Mouse (Mus musculus): ENCODE results near the gene Myh10. TPM values are rescaled to one million over a fixed set of nuclear protein-coding genes. Genes with fewer than 3 reads are reported as not detected.
A peak's percentile ranks its signal among the peaks of the same experiment; 100 is the strongest.

The Myh10 gene
- total and polyA plus RNA-seq, 3 experiments, result 0.38 to 2.7 (median 0.62) TPM

DNA sequence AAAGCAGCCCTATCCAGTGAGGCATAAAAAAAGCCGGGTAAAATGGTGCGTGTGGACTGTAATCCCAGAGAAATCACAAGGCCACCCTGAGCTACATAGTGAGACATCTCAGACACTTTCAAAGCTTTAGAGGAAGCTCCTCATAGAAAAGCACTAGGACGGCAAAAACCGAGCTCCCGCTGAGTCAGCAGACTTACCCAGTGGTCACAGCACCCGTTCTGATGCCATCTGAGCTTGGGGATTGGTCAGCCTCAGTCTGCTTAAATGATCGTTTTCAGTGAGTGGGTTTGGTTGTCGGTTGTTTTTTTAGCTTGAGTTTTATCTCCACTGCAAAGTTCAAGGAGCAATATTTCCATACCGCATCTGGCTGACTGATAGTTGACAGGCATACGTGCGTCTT lies 86.6 kb downstream of the Myh10 start:
- dilution Hi-C loops (cut with MboI; ENCODE audit: extremely low pct_ligation_motif_present, extremely low pct_unique_long_range_greater_than_20kb, low sequenced_read_pairs), result no loop called here
- Histone ChIP-seq H3K9ac (ENCODE audit: insufficient read depth, low read depth) (no peak overlapping the region), H3K9me3 (replicated peaks; ENCODE audit: low read length) (no peaks in the 10 kb centered on the region), H3K4me2 (ENCODE audit: insufficient read depth, low read depth, poor library complexity, severe bottlenecking) (no peak overlapping the region), H3K36me3 (replicated peaks in 1 of 2; ENCODE audit: control insufficient read depth in 1 of 2, insufficient read depth in 1 of 2, low read length in 1 of 2) (no peaks in the 10 kb centered on the region), H3K4me1 (ENCODE audit: control insufficient read depth in 1 of 2, insufficient read depth in 2 of 2) (peaks cover 11 to 23% of the 10 kb centered on the region in 2 experiments), H3K79me2 (replicated peaks; ENCODE audit: control insufficient read depth, extremely low read depth, insufficient read depth, poor library complexity, severe bottlenecking) (no peaks in the 10 kb centered on the region), H3K27ac (ENCODE audit: insufficient read depth, low read depth) (no peak overlapping the region), H3K27me3 (replicated peaks) (no peaks in the 10 kb centered on the region), H3K4me3 (replicated peaks in 1 of 3; ENCODE audit: low read depth in 2 of 3, low read length in 2 of 3, poor library complexity in 1 of 3) (no peak overlapping the region)
- DNase-seq (ENCODE audit: extremely low read depth), result no peak
- in situ Hi-C loops (cut with MboI; ENCODE audit: low pct_ligation_motif_present, low pct_unique_long_range_greater_than_20kb, low sequenced_read_pairs), result no loop called here
- TF ChIP-seq ELF1 (IDR thresholded peaks at IDR 0.05; ENCODE audit: low read depth, low read length), result no peak
- TF ChIP-seq ZKSCAN1 (IDR thresholded peaks at IDR 0.05; ENCODE audit: borderline replicate concordance, low read depth, low read length), result no peak
- peak; percentile 94 for TF ChIP-seq MAFK (IDR thresholded peaks at IDR 0.05; ENCODE audit: insufficient replicate concordance, low read length)
- no peak for TF ChIP-seq NELFE (IDR thresholded peaks at IDR 0.05; ENCODE audit: low read depth, low read length)
- TF ChIP-seq NRF1 (IDR thresholded peaks at IDR 0.05; ENCODE audit: low read depth, low read length), result no peak

DNA sequence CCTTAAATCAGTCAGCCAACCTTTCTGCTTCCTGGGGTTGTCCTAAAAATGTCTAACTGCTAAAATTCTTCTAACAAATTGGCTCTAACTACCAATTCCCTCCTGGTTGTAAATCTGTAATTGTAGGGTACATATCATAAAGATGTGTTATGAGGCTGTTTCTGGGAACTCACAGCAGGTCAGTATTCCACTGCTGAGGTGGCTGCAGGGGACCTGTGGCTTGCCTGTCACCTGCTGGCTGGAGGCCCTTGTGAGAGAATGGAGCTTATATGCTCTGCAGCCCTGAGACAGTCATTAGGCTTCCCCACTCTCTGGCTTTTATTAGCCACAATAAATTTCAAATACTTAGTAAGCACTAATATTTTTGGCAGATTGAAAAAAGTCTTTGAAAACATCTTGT lies 87.5 kb downstream of the Myh10 start:
- Histone ChIP-seq H3K4me1 (ENCODE audit: control insufficient read depth in 1 of 2, insufficient read depth in 2 of 2) (peaks cover 11 to 13% of the 10 kb centered on the region in 2 experiments), H3K27me3 (replicated peaks) (no peaks in the 10 kb centered on the region), H3K79me2 (replicated peaks; ENCODE audit: control insufficient read depth, extremely low read depth, insufficient read depth, poor library complexity, severe bottlenecking) (no peaks in the 10 kb centered on the region), H3K9me3 (replicated peaks; ENCODE audit: low read length) (no peaks in the 10 kb centered on the region), H3K4me2 (ENCODE audit: insufficient read depth, low read depth, poor library complexity, severe bottlenecking) (no peak overlapping the region), H3K9ac (ENCODE audit: insufficient read depth, low read depth) (no peak overlapping the region), H3K36me3 (replicated peaks in 1 of 2; ENCODE audit: control insufficient read depth in 1 of 2, insufficient read depth in 1 of 2, low read length in 1 of 2) (no peaks in the 10 kb centered on the region), H3K4me3 (replicated peaks in 1 of 3; ENCODE audit: low read depth in 2 of 3, low read length in 2 of 3, poor library complexity in 1 of 3) (no peak overlapping the region), H3K27ac (ENCODE audit: insufficient read depth, low read depth) (no peak overlapping the region)
- dilution Hi-C loops (cut with MboI; ENCODE audit: extremely low pct_ligation_motif_present, extremely low pct_unique_long_range_greater_than_20kb, low sequenced_read_pairs), result no loop called here
- TF ChIP-seq RCOR1 (conservative IDR thresholded peaks at IDR 0.05; ENCODE audit: low read depth, low read length) (no peak), ZMIZ1 (IDR thresholded peaks at IDR 0.05; ENCODE audit: low read depth, low read length) (no peak), SMC3 (IDR thresholded peaks at IDR 0.05; ENCODE audit: low read depth, low read length) (no peak), SIN3A (IDR thresholded peaks at IDR 0.05; ENCODE audit: low read length) (no peak), HCFC1 (IDR thresholded peaks at IDR 0.05; ENCODE audit: low read depth, low read length) (no peak), JUND (conservative IDR thresholded peaks at IDR 0.05; ENCODE audit: low read depth, low read length) (no peak), RAD21 (IDR thresholded peaks at IDR 0.05; ENCODE audit: low read depth, low read length) (no peak; the same call in 1 of the 2 replicates), BHLHE40 (IDR thresholded peaks at IDR 0.05; ENCODE audit: low read depth, low read length) (no peak), MYC (IDR thresholded peaks at IDR 0.05; ENCODE audit: low read depth, low read length) (no peak), TBP (conservative IDR thresholded peaks at IDR 0.05; ENCODE audit: low read depth, low read length) (no peak), GABPA (IDR thresholded peaks at IDR 0.05; ENCODE audit: insufficient replicate concordance, low read depth, low read length) (no peak), IRF4 (IDR thresholded peaks at IDR 0.05; ENCODE audit: low read depth, low read length) (no peak), POLR2A (IDR thresholded peaks at IDR 0.05; ENCODE audit: low read depth, low read length) (no peak), PAX5 (IDR thresholded peaks at IDR 0.05; ENCODE audit: low read length) (no peak), MEF2A (IDR thresholded peaks at IDR 0.05; ENCODE audit: borderline replicate concordance, low read depth, low read length) (no peak), MAX (IDR thresholded peaks at IDR 0.05; ENCODE audit: low read length) (no peak), NRF1 (IDR thresholded peaks at IDR 0.05; ENCODE audit: low read depth, low read length) (no peak), MAFK (IDR thresholded peaks at IDR 0.05; ENCODE audit: insufficient replicate concordance, low read length) (no peak), CHD1 (IDR thresholded peaks at IDR 0.05; ENCODE audit: low read depth, low read length) (no peak), USF2 (conservative IDR thresholded peaks at IDR 0.05; ENCODE audit: low read depth, low read length) (no peak)
- in situ Hi-C loops (cut with MboI; ENCODE audit: low pct_ligation_motif_present, low pct_unique_long_range_greater_than_20kb, low sequenced_read_pairs), result no loop called here
- no peak for DNase-seq (ENCODE audit: extremely low read depth)
